Mouse (Mus musculus): ENCODE measurements at regions not wholly inside any gene's neighbourhood (a gene's known extent, or its start where the extent isn't known, plus 50 kb on each side); places are given as distances from the start of the nearest gene placed in this dataset.

DNA sequence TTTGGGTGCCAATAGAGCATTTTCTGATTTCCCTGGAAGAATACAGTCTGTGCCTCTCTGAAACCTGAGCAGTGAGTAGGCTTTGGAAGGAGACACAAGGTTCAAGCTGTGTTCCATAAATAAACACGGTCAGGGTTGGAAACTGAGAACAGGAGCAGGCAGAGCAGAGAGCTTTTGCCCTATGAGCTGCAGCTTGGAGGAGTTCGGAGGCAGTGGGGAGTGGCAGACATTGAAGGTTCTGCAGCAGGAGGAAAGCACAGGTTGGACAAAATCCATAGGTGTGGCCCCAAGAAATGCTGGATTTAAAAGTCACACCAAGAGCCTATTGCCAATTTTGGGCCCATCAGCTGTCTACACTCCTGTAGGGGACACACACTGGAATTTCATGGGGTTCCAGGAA lies 59.0 kb upstream of the Cd93 start:
- WGBS, result 79% methylated on average over 2 of the region's 2 CpGs
- Histone ChIP-seq H3K27ac (ENCODE audit: low read depth, low read length) (no peak overlapping the region), H3K9ac (replicated peaks; ENCODE audit: low read length, poor library complexity, severe bottlenecking) (no peak overlapping the region), H3K4me2 (ENCODE audit: low read depth, low read length, poor library complexity, severe bottlenecking) (no peak overlapping the region), H3K27me3 (ENCODE audit: insufficient read depth, low read length) (no peaks in the 10 kb centered on the region), H3K36me3 (ENCODE audit: insufficient read depth, low read length) (no peaks in the 10 kb centered on the region), H3K9me3 (ENCODE audit: low read length) (no peaks in the 10 kb centered on the region), H3K4me1 (ENCODE audit: insufficient read depth, low read length) (no peaks in the 10 kb centered on the region), H3K4me3 (ENCODE audit: low read depth, low read length) (no peak overlapping the region)
- ATAC-seq (ENCODE audit: low FRiP score), result no peak
- DNase-seq (ENCODE audit: low spot score), result no peak
- no peak for TF ChIP-seq CTCF (IDR thresholded peaks at IDR 0.05)

DNA sequence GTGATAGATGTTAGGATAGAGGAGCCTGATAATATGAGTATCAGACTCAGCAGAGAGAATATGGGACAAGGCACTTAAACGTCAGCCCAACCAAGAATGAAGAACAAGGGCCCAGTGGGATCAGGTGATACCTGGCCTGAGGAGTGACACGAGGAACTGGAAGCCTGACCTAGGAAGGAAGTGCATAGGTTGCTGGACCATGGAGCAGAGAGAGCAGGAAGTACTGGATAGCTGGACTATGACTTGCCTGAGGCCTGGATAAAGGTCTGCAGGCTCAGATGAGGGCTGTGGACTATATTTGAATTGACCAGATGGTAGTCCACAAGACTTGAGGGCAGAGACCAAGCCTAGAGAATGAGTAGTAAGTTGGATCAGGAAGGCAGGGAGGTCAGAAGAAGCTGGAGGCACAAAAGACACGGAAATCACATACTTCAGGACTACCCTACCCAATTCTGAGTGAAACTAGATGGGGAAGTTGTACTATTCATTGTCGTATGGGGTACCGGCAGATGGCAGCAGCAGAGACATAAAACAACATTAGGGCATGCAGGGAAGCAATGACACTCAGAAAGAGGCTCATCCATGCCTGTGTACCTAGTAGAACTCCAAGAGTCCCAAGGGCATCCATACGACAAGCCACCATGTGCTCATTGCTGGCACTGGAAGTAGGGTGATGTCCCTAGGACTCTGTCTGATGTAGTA lies 57.0 kb upstream of the Cd93 start:
- TF ChIP-seq CTCF (IDR thresholded peaks at IDR 0.05), result no peak
- H3K9me3 ChIP-seq (ENCODE audit: low read length), result no peaks in the 10 kb centered on the region
- H3K4me3 ChIP-seq (ENCODE audit: low read depth, low read length), result no peak overlapping the region
- no peaks in the 10 kb centered on the region for H3K4me1 ChIP-seq (ENCODE audit: insufficient read depth, low read length)
- H3K27me3 ChIP-seq (ENCODE audit: insufficient read depth, low read length), result no peaks in the 10 kb centered on the region
- H3K27ac ChIP-seq (ENCODE audit: low read depth, low read length), result no peak overlapping the region
- 85% methylated on average over 6 of the region's 6 CpGs for WGBS
- H3K4me2 ChIP-seq (ENCODE audit: low read depth, low read length, poor library complexity, severe bottlenecking), result no peak overlapping the region
- DNase-seq (ENCODE audit: low spot score) (no peak), ATAC-seq (ENCODE audit: low FRiP score) (no peak)
- H3K9ac ChIP-seq (replicated peaks; ENCODE audit: low read length, poor library complexity, severe bottlenecking), result no peak overlapping the region
- H3K36me3 ChIP-seq (ENCODE audit: insufficient read depth, low read length), result no peaks in the 10 kb centered on the region

DNA sequence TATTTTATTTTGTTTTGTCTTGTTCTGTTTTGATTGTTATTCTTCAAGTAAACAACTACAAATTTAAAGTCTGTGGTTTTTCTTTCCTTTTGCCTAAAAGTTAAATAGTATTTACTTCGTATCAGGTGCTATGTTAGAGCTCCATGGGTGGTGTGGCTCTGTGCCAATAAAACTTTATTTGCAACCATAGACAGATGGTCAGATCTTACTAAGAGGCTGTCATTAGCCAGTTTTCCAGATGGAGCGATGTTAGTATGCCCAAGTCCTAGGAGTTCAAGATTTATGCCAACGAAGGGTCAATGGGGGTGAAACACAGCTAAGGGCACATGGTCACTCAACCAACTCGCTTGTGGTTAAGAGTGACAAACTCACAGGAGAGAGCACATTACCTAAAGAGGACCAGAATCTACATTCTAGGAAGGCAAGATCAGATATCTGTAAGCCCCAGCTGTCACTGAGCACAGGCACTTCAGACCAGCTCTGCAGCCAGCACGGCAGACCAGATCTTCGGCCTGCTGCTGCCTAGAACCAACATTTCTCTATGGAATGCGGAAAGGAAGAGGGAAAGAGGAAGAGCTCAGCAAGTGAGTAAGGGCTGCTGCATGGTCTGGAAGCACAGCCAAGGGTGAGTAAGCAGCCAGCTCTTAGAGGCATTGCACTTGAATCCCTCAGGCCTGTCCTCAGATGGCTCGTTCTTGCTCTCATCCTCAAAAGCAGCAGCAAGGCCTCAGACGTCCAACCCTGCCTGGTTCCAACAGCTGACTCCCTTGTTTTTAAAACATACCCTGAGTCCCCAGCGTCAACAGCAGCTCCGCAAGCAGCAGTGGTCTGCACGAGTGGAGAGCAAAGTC lies 54.3 kb upstream of the Cd93 start:
- H3K36me3 ChIP-seq (ENCODE audit: insufficient read depth, low read length), result no peaks in the 10 kb centered on the region
- no peak overlapping the region for H3K27ac ChIP-seq (ENCODE audit: low read depth, low read length)
- DNase-seq (ENCODE audit: low spot score) (peak; percentile 49), ATAC-seq (ENCODE audit: low FRiP score) (no peak)
- H3K9me3 ChIP-seq (ENCODE audit: low read length), result no peaks in the 10 kb centered on the region
- H3K4me1 ChIP-seq (ENCODE audit: insufficient read depth, low read length), result no peaks in the 10 kb centered on the region
- H3K9ac ChIP-seq (replicated peaks; ENCODE audit: low read length, poor library complexity, severe bottlenecking), result no peak overlapping the region
- no peak overlapping the region for H3K4me3 ChIP-seq (ENCODE audit: low read depth, low read length)
- TF ChIP-seq CTCF (IDR thresholded peaks at IDR 0.05), result no peak
- WGBS, result 89% methylated on average over 12 of the region's 12 CpGs
- H3K4me2 ChIP-seq (ENCODE audit: low read depth, low read length, poor library complexity, severe bottlenecking), result no peak overlapping the region
- no peaks in the 10 kb centered on the region for H3K27me3 ChIP-seq (ENCODE audit: insufficient read depth, low read length)

GRCm38 (mm10) chr2:148496151-148497040 lies 53.0 kb upstream of the Cd93 start:
- 88% methylated on average over 6 of the region's 6 CpGs for WGBS
- Histone ChIP-seq H3K27ac (ENCODE audit: low read depth, low read length) (no peak overlapping the region), H3K4me2 (ENCODE audit: low read depth, low read length, poor library complexity, severe bottlenecking) (no peak overlapping the region), H3K4me1 (ENCODE audit: insufficient read depth, low read length) (no peaks in the 10 kb centered on the region), H3K27me3 (ENCODE audit: insufficient read depth, low read length) (no peaks in the 10 kb centered on the region), H3K4me3 (ENCODE audit: low read depth, low read length) (no peak overlapping the region), H3K9me3 (ENCODE audit: low read length) (no peaks in the 10 kb centered on the region), H3K9ac (replicated peaks; ENCODE audit: low read length, poor library complexity, severe bottlenecking) (no peak overlapping the region), H3K36me3 (ENCODE audit: insufficient read depth, low read length) (no peaks in the 10 kb centered on the region)
- no peak for DNase-seq (ENCODE audit: low spot score)
- TF ChIP-seq CTCF (IDR thresholded peaks at IDR 0.05), result no peak
- no peak for ATAC-seq (ENCODE audit: low FRiP score)

DNA sequence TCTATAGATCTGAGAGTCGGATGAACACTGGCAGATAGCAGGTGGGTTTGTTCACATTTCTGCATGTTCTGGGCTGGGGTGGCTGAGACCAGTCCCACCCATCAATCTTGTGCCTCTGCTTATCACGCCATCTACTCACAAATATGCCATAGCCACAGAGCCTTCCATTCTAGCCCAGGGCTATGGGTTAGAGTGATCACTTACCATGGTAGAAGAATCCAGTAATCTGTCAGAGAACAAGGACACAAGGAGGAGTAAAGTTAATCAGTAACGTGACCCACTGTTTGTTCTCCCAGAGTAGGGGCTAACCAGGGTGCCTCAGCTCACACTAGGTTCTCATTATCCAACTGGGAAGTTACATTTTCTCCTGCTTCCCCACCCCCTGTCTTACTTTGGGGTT lies 52.1 kb upstream of the Cd93 start:
- Histone ChIP-seq H3K4me3 (ENCODE audit: low read depth, low read length) (no peak overlapping the region), H3K27me3 (ENCODE audit: insufficient read depth, low read length) (no peaks in the 10 kb centered on the region), H3K9ac (replicated peaks; ENCODE audit: low read length, poor library complexity, severe bottlenecking) (no peak overlapping the region), H3K4me2 (ENCODE audit: low read depth, low read length, poor library complexity, severe bottlenecking) (no peak overlapping the region), H3K9me3 (ENCODE audit: low read length) (no peaks in the 10 kb centered on the region), H3K27ac (ENCODE audit: low read depth, low read length) (no peak overlapping the region), H3K4me1 (ENCODE audit: insufficient read depth, low read length) (no peaks in the 10 kb centered on the region), H3K36me3 (ENCODE audit: insufficient read depth, low read length) (no peaks in the 10 kb centered on the region)
- 82% methylated on average over 3 of the region's 3 CpGs for WGBS
- TF ChIP-seq CTCF (IDR thresholded peaks at IDR 0.05), result no peak
- DNase-seq (ENCODE audit: low spot score) (no peak), ATAC-seq (ENCODE audit: low FRiP score) (no peak)
